Mouse (Mus musculus): ENCODE results near the gene Mkrn3.

Mkrn3 gene

GRCm38 (mm10) chr7:62377313-62377712 is 42.6 kb downstream of the Mkrn3 start:
- no peak for DNase-seq

- DNase-seq: no peak
Observed at GRCm38 (mm10) chr7:62376510-62377304, 43.2 kb downstream of the Mkrn3 start, which contains the start of gene Magel2. Gene Magel2 (plus strand): TSS chr7:62377010.

- DNase-seq: no peak
Observed at GRCm38 (mm10) chr7:62375658-62376057, 44.3 kb downstream of the Mkrn3 start.

Measured in cerebellum, adult 9-10 months (tissue).